Mouse (Mus musculus) intestine, postnatal 0 days (tissue): Measurements from ENCODE around the gene Jsrp1. TPM values are rescaled to one million over a fixed set of nuclear protein-coding genes. Genes with fewer than 3 reads are reported as not detected.

Experiments
- ATAC-seq: fragments of 200-750 bp; cut with Nextera tagmentation; 2 replicates; pipeline ENCODE4 v1.8.0; 2017; ENCODE audit warnings: mild to moderate bottlenecking, moderate TSS enrichment, moderate library complexity
- H3K27ac ChIP-seq: fragments of 300-500 bp; sonication (generic); 2 replicates; pipeline ENCODE4 v1.5.1; 2014; ENCODE audit warnings: mild to moderate bottlenecking, low read depth, low read length, moderate library complexity
- H3K27me3 ChIP-seq: fragments of 300-500 bp; sonication (generic); replicated peaks from 2 replicates; pipeline ENCODE4 v1.6.1; 2014; ENCODE audit warnings: low read length, mixed read lengths; ENCODE audit not compliant: control insufficient read depth, insufficient read depth
- H3K36me3 ChIP-seq: fragments of 300-500 bp; sonication (generic); 2 replicates; pipeline ENCODE4 v1.6.1; 2014; ENCODE audit warnings: mild to moderate bottlenecking, moderate library complexity; ENCODE audit not compliant: control insufficient read depth, insufficient read depth
- H3K4me1 ChIP-seq: fragments of 300-500 bp; sonication (generic); replicated peaks from 2 replicates; pipeline ENCODE4 v1.6.1; 2014; ENCODE audit warnings: antibody characterized with exemption, low read length, mixed read lengths; ENCODE audit not compliant: control insufficient read depth, insufficient read depth
- H3K4me2 ChIP-seq: fragments of 300-500 bp; sonication (generic); replicated peaks from 2 replicates; pipeline ENCODE4 v1.6.1; 2014; ENCODE audit warnings: low read depth, mild to moderate bottlenecking, moderate library complexity
- H3K4me3 ChIP-seq: fragments of 300-500 bp; sonication (generic); 2 replicates; pipeline ENCODE4 v1.5.1; 2014; ENCODE audit warnings: low read depth, low read length
- H3K9ac ChIP-seq: fragments of 300-500 bp; sonication (generic); 2 replicates; pipeline ENCODE4 v1.6.1; 2014; ENCODE audit warnings: mild to moderate bottlenecking, low read depth, low read length
- H3K9me3 ChIP-seq: fragments of 300-500 bp; sonication (generic); 2 replicates; pipeline ENCODE4 v1.6.1; 2016; ENCODE audit warnings: mixed run types; ENCODE audit not compliant: control insufficient read depth
- CTCF ChIP-seq: sonication (generic); IDR thresholded peaks from 2 replicates; pipeline ENCODE4 v1.5.1; 2016; ENCODE audit warnings: low read depth, mild to moderate bottlenecking, control low read depth, antibody characterized with exemption, moderate library complexity
- WGBS: fragments of 180-500 bp; shearing (Covaris S2); extraction: QIAGEN DNeasy Blood & Tissue Kit; methylation state at CpG from one replicate; pipeline ENCODE4 v1.1.7; 2014; 5-methylcytosine and 5-hydroxymethylcytosine counted together
- polyA plus RNA-seq: library from polyadenylated mRNA; unstranded; fragments of >200 nt; fragmentation: Nextera tagmentation; extraction: Ambion mirVana; gene quantifications from 2 replicates; pipeline ENCODE4 v1.2.1, GENCODE M21; 2015

The Jsrp1 gene
- polyA plus RNA-seq, 1 experiment from 2014 or later, result 0.35 TPM

- H3K27ac ChIP-seq, result no peak overlapping the region
- TF ChIP-seq CTCF, result no peak
- peaks cover 20% of the 10 kb centered on the region for H3K36me3 ChIP-seq
- no peak for ATAC-seq
- WGBS, result 29% methylated on average over 40 of the region's 40 CpGs
- H3K9ac ChIP-seq, result 0 out of 2 replicates have a peak overlapping the region, but pooled peaks have one; percentile 17
- H3K27me3 ChIP-seq, result peaks cover 20% of the 10 kb centered on the region
- peak overlapping the region; percentile 44 for H3K4me2 ChIP-seq
- H3K4me1 ChIP-seq, result 0 out of 2 replicates have a peak, but pooled peaks cover 13% of the 10 kb centered on the region
- no peak overlapping the region for H3K4me3 ChIP-seq
- no peaks in the 10 kb centered on the region for H3K9me3 ChIP-seq
Observed at GRCm38 (mm10) chr10:80808099-80808984, 5.0 kb downstream of the Jsrp1 start.

- ATAC-seq, result peak; percentile 48
- no peaks in the 10 kb centered on the region for H3K9me3 ChIP-seq
- H3K4me1 ChIP-seq, result 0 out of 2 replicates have a peak, but pooled peaks cover 13% of the 10 kb centered on the region
- H3K4me3 ChIP-seq, result peak overlapping the region; percentile 41
- H3K27me3 ChIP-seq, result peaks cover 20% of the 10 kb centered on the region
- H3K27ac ChIP-seq, result peak overlapping the region; percentile 35; the same call in 1 of the 2 replicates
- H3K36me3 ChIP-seq, result peaks cover 32% of the 10 kb centered on the region
- H3K9ac ChIP-seq, result peak overlapping the region; percentile 40; the same call in 1 of the 2 replicates
- 2% methylated on average over 57 of the region's 58 CpGs for WGBS
- H3K4me2 ChIP-seq, result peak overlapping the region; percentile 87
- TF ChIP-seq CTCF, result no peak
Observed at GRCm38 (mm10) chr10:80807057-80807627, 6.2 kb downstream of the Jsrp1 start.

- 0 out of 2 replicates have a peak overlapping the region, but pooled peaks have one; percentile 35 for H3K27ac ChIP-seq
- no peak for ATAC-seq
- no peaks in the 10 kb centered on the region for H3K9me3 ChIP-seq
Observed at GRCm38 (mm10) chr10:80806341-80807056, 6.8 kb downstream of the Jsrp1 start.

GRCm38 (mm10) chr10:80805925-80806324 is 7.4 kb downstream of the Jsrp1 start:
- no peak overlapping the region for H3K4me3 ChIP-seq
- no peak overlapping the region for H3K4me2 ChIP-seq
- TF ChIP-seq CTCF, result peak; percentile 84
- peaks cover 20% of the 10 kb centered on the region for H3K27me3 ChIP-seq
- no peak overlapping the region for H3K9ac ChIP-seq
- peaks cover 44% of the 10 kb centered on the region for H3K36me3 ChIP-seq
- H3K9me3 ChIP-seq, result no peaks in the 10 kb centered on the region
- 17% methylated on average over 3 of the region's 3 CpGs for WGBS
- H3K4me1 ChIP-seq, result 0 out of 2 replicates have a peak, but pooled peaks cover 13% of the 10 kb centered on the region
- ATAC-seq, result peak; percentile 51; the same call in 1 of the 2 replicates
- H3K27ac ChIP-seq, result no peak overlapping the region

More at GRCm38 (mm10) chr10:80806341-80807056, 6.8 kb downstream of the Jsrp1 start:
- 58% methylated on average over 34 of the region's 34 CpGs for WGBS
- Histone ChIP-seq H3K4me2 (peak overlapping the region; percentile 87), H3K4me1 (0 out of 2 replicates have a peak, but pooled peaks cover 13% of the 10 kb centered on the region), H3K9ac (0 out of 2 replicates have a peak overlapping the region, but pooled peaks have one; percentile 40), H3K27me3 (peaks cover 20% of the 10 kb centered on the region), H3K36me3 (peaks cover 38% of the 10 kb centered on the region), H3K4me3 (peak overlapping the region; percentile 41)
- no peak for TF ChIP-seq CTCF

- no peak overlapping the region for H3K4me3 ChIP-seq
- peaks cover 44% of the 10 kb centered on the region for H3K36me3 ChIP-seq
- H3K27me3 ChIP-seq, result peaks cover 20% of the 10 kb centered on the region
- 0 out of 2 replicates have a peak, but pooled peaks cover 11% of the 10 kb centered on the region for H3K4me1 ChIP-seq
- H3K9ac ChIP-seq, result no peak overlapping the region
- H3K9me3 ChIP-seq, result no peaks in the 10 kb centered on the region
- 82% methylated on average over 5 of the region's 5 CpGs for whole genome bisulfite sequencing
- ATAC-seq, result no peak
- H3K27ac ChIP-seq, result no peak overlapping the region
- no peak overlapping the region for H3K4me2 ChIP-seq
- TF ChIP-seq CTCF, result no peak
Observed at GRCm38 (mm10) chr10:80805322-80805721, 8.0 kb downstream of the Jsrp1 start.
